Mouse (Mus musculus): ENCODE data around the gene Tob1.

GRCm38 (mm10) chr11:94261585-94262370 is 50.5 kb downstream of the Tob1 start:
- TF ChIP-seq CTCF (IDR thresholded peaks at IDR 0.05; ENCODE audit: extremely low read depth, insufficient read depth, insufficient read length, insufficient replicate concordance) (no peak), POLR2A (IDR thresholded peaks at IDR 0.05; ENCODE audit: low read depth, low read length) (no peak)
